Mouse (Mus musculus) lung, postnatal 0 days (tissue): Measurements from ENCODE around the gene Olfr374. TPM values are rescaled to one million over a fixed set of nuclear protein-coding genes. Genes with fewer than 3 reads are reported as not detected.
"Not testable (repeated sequence)": the region's sequence is repeated elsewhere in the genome, so short reads cannot be mapped to it uniquely, and the experiment has no call there.

Experiments
- ATAC-seq: fragments of 200-750 bp; cut with Nextera tagmentation; 2 replicates; pipeline ENCODE4 v1.8.0; 2017; ENCODE audit warnings: moderate library complexity
- DNase-seq: peaks from one replicate; pipeline ENCODE4 v3.0.0-alpha.2; 2016; ENCODE audit warnings: low spot score
- H3K27ac ChIP-seq: fragments of 300-500 bp; sonication (generic); 2 replicates; pipeline ENCODE4 v1.5.1; 2014; ENCODE audit warnings: antibody characterized with exemption, mild to moderate bottlenecking, low read length, mixed read lengths
- H3K27me3 ChIP-seq: fragments of 300-500 bp; sonication (generic); replicated peaks from 2 replicates; pipeline ENCODE4 v1.6.1; 2014; ENCODE audit warnings: low read length, mixed read lengths; ENCODE audit not compliant: insufficient read depth
- H3K36me3 ChIP-seq: fragments of 300-500 bp; sonication (generic); 2 replicates; pipeline ENCODE4 v1.6.1; 2014; ENCODE audit warnings: low read length, mixed read lengths; ENCODE audit not compliant: insufficient read depth
- H3K4me1 ChIP-seq: fragments of 300-500 bp; sonication (generic); 2 replicates; pipeline ENCODE4 v1.6.1; 2014; ENCODE audit warnings: antibody characterized with exemption, low read depth, low read length, mixed read lengths; ENCODE audit not compliant: insufficient read depth
- H3K4me2 ChIP-seq: fragments of 300-500 bp; sonication (generic); replicated peaks from 2 replicates; pipeline ENCODE4 v1.6.1; 2014; ENCODE audit warnings: low read depth, mild to moderate bottlenecking, low read length, moderate library complexity, mixed read lengths
- H3K4me3 ChIP-seq: fragments of 300-500 bp; sonication (generic); 2 replicates; pipeline ENCODE4 v1.5.1; 2014; ENCODE audit warnings: low read depth, low read length
- H3K9ac ChIP-seq: fragments of 300-500 bp; sonication (generic); replicated peaks from 2 replicates; pipeline ENCODE4 v1.6.1; 2014; ENCODE audit warnings: low read depth, mild to moderate bottlenecking
- H3K9me3 ChIP-seq: fragments of 300-500 bp; sonication (generic); 2 replicates; pipeline ENCODE4 v1.6.1; 2016; ENCODE audit warnings: low read length, mixed read lengths
- CTCF ChIP-seq: IDR thresholded peaks from 2 replicates; pipeline ENCODE4 v1.5.1; 2016; ENCODE audit warnings: antibody characterized with exemption, mild to moderate bottlenecking
- EP300 ChIP-seq: IDR thresholded peaks from 2 replicates; pipeline ENCODE4 v1.6.1; 2016; ENCODE audit warnings: antibody characterized with exemption, mild to moderate bottlenecking, control low read depth
- WGBS: fragments of 180-500 bp; shearing (Covaris S2); extraction: QIAGEN DNeasy Blood & Tissue Kit; methylation state at CpG from one replicate; pipeline ENCODE4 v1.1.7; 2014; 5-methylcytosine and 5-hydroxymethylcytosine counted together
- polyA plus RNA-seq: library from polyadenylated mRNA; unstranded; fragments of >200 nt; fragmentation: Nextera tagmentation; extraction: Ambion mirVana; gene quantifications from 2 replicates; pipeline ENCODE4 v1.2.1, GENCODE M21; 2015

Olfr374 gene
- polyA plus RNA-seq: not detected in 2 replicates

- no peak for ATAC-seq
- DNase-seq: no peak
- Histone ChIP-seq H3K36me3 (no peaks in the 10 kb centered on the region), H3K9ac (no peak within 1 kb of the TSS), H3K4me3 (no peak within 1 kb of the TSS), H3K4me2 (no peak within 1 kb of the TSS), H3K27ac (no peak within 1 kb of the TSS), H3K4me1 (no peaks in the 10 kb centered on the region), H3K27me3 (no peaks in the 10 kb centered on the region), H3K9me3 (no peaks in the 10 kb centered on the region)
- TF ChIP-seq CTCF (no peak), EP300 (no peak)
- WGBS: 94% methylated on average over 3 of the region's 3 CpGs
Observed at GRCm38 (mm10) chr8:72106740-72107139, at the start of gene Olfr374. TSS of gene Olfr374 (plus strand) at chr8:72107040.

DNA sequence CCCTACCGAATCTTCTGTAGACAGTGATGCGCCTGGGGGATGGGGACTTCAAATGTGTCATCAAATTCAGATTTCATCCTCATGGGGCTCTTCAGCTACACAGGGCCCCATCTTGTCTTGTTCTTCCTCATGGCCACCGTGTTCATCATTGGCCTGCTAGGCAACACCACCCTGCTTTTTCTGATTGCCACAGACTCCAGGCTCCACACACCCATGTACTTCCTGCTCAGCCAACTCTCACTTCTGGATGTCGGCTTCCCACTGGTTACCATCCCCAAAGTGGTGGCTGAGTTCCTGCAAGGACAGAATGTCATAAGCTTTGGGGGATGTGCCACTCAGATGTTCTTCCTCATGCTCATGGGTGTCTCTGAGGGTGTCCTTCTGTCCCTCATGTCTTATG, 49.2 kb upstream of the Olfr374 start:
- H3K9ac ChIP-seq, H3K9me3 ChIP-seq, H3K27me3 ChIP-seq, ATAC-seq, DNase-seq, H3K27ac ChIP-seq, H3K36me3 ChIP-seq, H3K4me1 ChIP-seq, H3K4me3 ChIP-seq, H3K4me2 ChIP-seq: not testable (repeated sequence)
- WGBS: 77% methylated on average over 3 of the region's 4 CpGs

GRCm38 (mm10) chr8:72066819-72067399, 39.9 kb upstream of the Olfr374 start:
- not testable (repeated sequence) for H3K27me3 ChIP-seq, DNase-seq, H3K27ac ChIP-seq, H3K4me3 ChIP-seq, H3K9ac ChIP-seq, H3K4me2 ChIP-seq, H3K4me1 ChIP-seq, ATAC-seq, H3K9me3 ChIP-seq, H3K36me3 ChIP-seq
- WGBS: 79% methylated on average over 1 of the region's 1 CpGs

GRCm38 (mm10) chr8:72082877-72083276, 24.0 kb upstream of the Olfr374 start, which contains the start of gene Olfr373:
TSS of gene Olfr373 (plus strand) at chr8:72083177.
- not testable (repeated sequence) for DNase-seq, H3K9me3 ChIP-seq, H3K27ac ChIP-seq, H3K36me3 ChIP-seq, H3K4me1 ChIP-seq, H3K4me3 ChIP-seq, H3K9ac ChIP-seq, H3K4me2 ChIP-seq, H3K27me3 ChIP-seq, ATAC-seq

GRCm38 (mm10) chr8:72084744-72085143, 22.1 kb upstream of the Olfr374 start:
- no peak for DNase-seq
- Histone ChIP-seq H3K27ac (no peak overlapping the region), H3K36me3 (no peaks in the 10 kb centered on the region), H3K27me3 (no peaks in the 10 kb centered on the region), H3K9ac (no peak overlapping the region), H3K4me3 (no peak overlapping the region), H3K4me1 (no peaks in the 10 kb centered on the region), H3K4me2 (no peak overlapping the region), H3K9me3 (no peaks in the 10 kb centered on the region)
- WGBS: 57% methylated on average over 5 of the region's 5 CpGs
- no peak for TF ChIP-seq CTCF
- no peak for TF ChIP-seq EP300
- no peak for ATAC-seq

DNA sequence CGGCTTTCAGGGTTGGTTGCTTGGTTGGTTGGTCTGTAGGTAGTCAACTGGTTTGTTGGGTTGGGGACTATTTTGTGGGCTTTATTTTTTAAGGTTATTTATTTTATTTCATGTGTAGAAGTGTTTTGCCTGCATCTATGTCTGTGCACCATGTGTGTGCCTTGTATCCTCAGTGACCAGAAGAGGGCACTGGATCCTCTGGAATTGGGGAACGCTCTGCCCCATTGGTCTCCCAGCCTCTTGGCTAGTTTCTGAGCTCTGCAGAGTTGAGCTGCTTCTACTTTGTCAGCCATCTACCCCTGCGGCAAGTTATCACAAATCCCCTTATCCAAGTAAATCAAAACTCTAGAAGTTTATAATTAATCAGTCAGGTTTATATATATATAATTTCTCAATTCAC, 19.2 kb upstream of the Olfr374 start:
- ATAC-seq, H3K4me3 ChIP-seq, H3K27me3 ChIP-seq, H3K9ac ChIP-seq, H3K27ac ChIP-seq, H3K4me2 ChIP-seq, H3K9me3 ChIP-seq, H3K4me1 ChIP-seq, H3K36me3 ChIP-seq, DNase-seq: not testable (repeated sequence)
- 0 out of 2 replicates have a peak, but pooled peaks have one; percentile 23 for TF ChIP-seq CTCF
- WGBS: 83% methylated on average over 3 of the region's 3 CpGs

DNA sequence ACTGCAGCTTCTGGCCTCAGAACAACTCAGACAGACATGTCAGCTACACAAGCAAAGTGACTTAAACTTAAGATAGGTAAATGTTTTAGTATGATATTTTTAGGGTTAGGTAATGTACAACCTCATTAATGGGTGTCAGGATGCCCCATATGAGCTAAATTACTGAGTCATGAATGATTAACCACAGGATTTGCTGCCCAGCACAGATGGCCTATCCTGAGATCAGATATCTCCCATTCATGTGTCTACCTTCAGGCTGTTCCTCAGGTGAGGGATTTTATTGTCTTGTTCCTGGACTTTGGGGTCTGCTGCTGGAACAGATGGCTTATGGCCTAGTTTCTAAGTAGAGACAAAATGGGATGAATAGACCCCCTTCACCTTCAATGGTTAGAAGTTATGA, 10.1 kb upstream of the Olfr374 start:
- H3K27me3 ChIP-seq, ATAC-seq, H3K9ac ChIP-seq, H3K27ac ChIP-seq, H3K4me2 ChIP-seq, H3K4me1 ChIP-seq, H3K36me3 ChIP-seq, H3K4me3 ChIP-seq, DNase-seq, H3K9me3 ChIP-seq: not testable (repeated sequence)

- H3K4me3 ChIP-seq, H3K36me3 ChIP-seq, H3K9me3 ChIP-seq, H3K4me2 ChIP-seq, H3K4me1 ChIP-seq, H3K9ac ChIP-seq, H3K27me3 ChIP-seq, H3K27ac ChIP-seq, DNase-seq, ATAC-seq: not testable (repeated sequence)
- WGBS: 59% methylated on average over 6 of the region's 7 CpGs
Observed at GRCm38 (mm10) chr8:72099377-72100103, 7.3 kb upstream of the Olfr374 start.
